Mouse (Mus musculus): ENCODE measurements around the gene Selenoi. TPM values are rescaled to one million over a fixed set of nuclear protein-coding genes. Genes with fewer than 3 reads are reported as not detected.

Selenoi gene
- total RNA-seq, 2 experiments from 2014 or later: 9.0 to 9.8 TPM

GRCm38 (mm10) chr5:30233979-30234378 is 1.6 kb downstream of the Selenoi start:
- intact Hi-C loops (cut with DNase I): no loop called here
- no peak for DNase-seq

- intact Hi-C loops (cut with DNase I): no loop called here
- DNase-seq: no peak
Measured at GRCm38 (mm10) chr5:30235641-30236126, 3.3 kb downstream of the Selenoi start.

- intact Hi-C loops (cut with DNase I): no loop called here
- no peak for DNase-seq
Measured at GRCm38 (mm10) chr5:30238533-30238932, 6.2 kb downstream of the Selenoi start.

GRCm38 (mm10) chr5:30240552-30240951 is 8.2 kb downstream of the Selenoi start:
- DNase-seq: no peak
- intact Hi-C loops (cut with DNase I): no loop called here

GRCm38 (mm10) chr5:30242410-30242809 is 10.0 kb downstream of the Selenoi start:
- DNase-seq: no peak
- intact Hi-C loops (cut with DNase I): no loop called here

GRCm38 (mm10) chr5:30243741-30244140 is 11.4 kb downstream of the Selenoi start:
- intact Hi-C loops (cut with DNase I): no loop called here
- no peak for DNase-seq

GRCm38 (mm10) chr5:30245861-30246416 is 13.6 kb downstream of the Selenoi start:
- intact Hi-C loops (cut with DNase I): no loop called here

GRCm38 (mm10) chr5:30247666-30248065 is 15.3 kb downstream of the Selenoi start:
- intact Hi-C loops (cut with DNase I): no loop called here
- DNase-seq: no peak

More at GRCm38 (mm10) chr5:30245861-30246416, 13.6 kb downstream of the Selenoi start:
- no peak for DNase-seq

- DNase-seq: no peak
- intact Hi-C loops (cut with DNase I): no loop called here
Measured at GRCm38 (mm10) chr5:30255567-30256354, 23.4 kb downstream of the Selenoi start.

GRCm38 (mm10) chr5:30258776-30259175 is 26.4 kb downstream of the Selenoi start:
- intact Hi-C loops (cut with DNase I): no loop called here
- no peak for DNase-seq

GRCm38 (mm10) chr5:30270571-30271190 is 38.3 kb downstream of the Selenoi start:
- DNase-seq: no peak
- intact Hi-C loops (cut with DNase I): no loop called here

GRCm38 (mm10) chr5:30271599-30272281 is 39.4 kb downstream of the Selenoi start:
- intact Hi-C loops (cut with DNase I): no loop called here
- peak; percentile 42 to 55 for DNase-seq

GRCm38 (mm10) chr5:30276361-30276760 is 44.0 kb downstream of the Selenoi start:
- no peak for DNase-seq
- intact Hi-C loops (cut with DNase I): no loop called here

- intact Hi-C loops (cut with DNase I): no loop called here
- DNase-seq: no peak
Measured at GRCm38 (mm10) chr5:30278952-30279351, 46.6 kb downstream of the Selenoi start.

GRCm38 (mm10) chr5:30279446-30279845 is 47.1 kb downstream of the Selenoi start:
- intact Hi-C loops (cut with DNase I): no loop called here
- no peak for DNase-seq

- intact Hi-C loops (cut with DNase I): no loop called here
- no peak for DNase-seq
Measured at GRCm38 (mm10) chr5:30280864-30281263, 48.5 kb downstream of the Selenoi start.

GRCm38 (mm10) chr5:30281291-30281732 is 48.9 kb downstream of the Selenoi start, which contains the start of gene Drc1:
Gene Drc1 (plus strand): TSS chr5:30281388.
- intact Hi-C loops (cut with DNase I): no loop called here
- peak in 1 of 2 experiments; percentile 21 for DNase-seq

GRCm38 (mm10) chr5:30285944-30286799 is 53.8 kb downstream of the Selenoi start:
- no peak for DNase-seq
- intact Hi-C loops (cut with DNase I): no loop called here

GRCm38 (mm10) chr5:30287106-30287882 is 54.9 kb downstream of the Selenoi start:
- no peak for DNase-seq
- intact Hi-C loops (cut with DNase I): no loop called here
